Mouse (Mus musculus): ENCODE data around the gene Slc23a4. TPM values are rescaled to one million over a fixed set of nuclear protein-coding genes. Genes with fewer than 3 reads are reported as not detected.
A peak's percentile ranks its signal among the peaks of the same experiment; 100 is the strongest.

Gene Slc23a4
- polyA plus RNA-seq (2012; rRNA removed) = 0.84 and 1.4 TPM in 2 replicates

GRCm38 (mm10) chr6:34988081-34988761 is at the start of gene Slc23a4:
Gene Slc23a4 (minus strand): TSS chr6:34988404.
- no peak for DNase-seq (ENCODE audit: extremely low spot score in 1 of 2, low spot score in 1 of 2)

- DNase-seq (ENCODE audit: extremely low spot score in 1 of 2, low spot score in 1 of 2) = no peak
Observed at GRCm38 (mm10) chr6:35033341-35033740, 45.1 kb upstream of the Slc23a4 start.

GRCm38 (mm10) chr6:35032704-35033103 is 44.5 kb upstream of the Slc23a4 start:
- no peak for DNase-seq (ENCODE audit: extremely low spot score in 1 of 2, low spot score in 1 of 2)

- no peak for DNase-seq (ENCODE audit: extremely low spot score in 1 of 2, low spot score in 1 of 2)
Observed at GRCm38 (mm10) chr6:35030811-35031210, 42.6 kb upstream of the Slc23a4 start.

GRCm38 (mm10) chr6:35030226-35030625 is 42.0 kb upstream of the Slc23a4 start:
- no peak for DNase-seq (ENCODE audit: extremely low spot score in 1 of 2, low spot score in 1 of 2)

- DNase-seq (ENCODE audit: extremely low spot score in 1 of 2, low spot score in 1 of 2) = no peak
Observed at GRCm38 (mm10) chr6:35028023-35028422, 39.8 kb upstream of the Slc23a4 start.

GRCm38 (mm10) chr6:35027257-35027656 is 39.1 kb upstream of the Slc23a4 start:
- no peak for DNase-seq (ENCODE audit: extremely low spot score in 1 of 2, low spot score in 1 of 2)

GRCm38 (mm10) chr6:35016624-35017023 is 28.4 kb upstream of the Slc23a4 start:
- DNase-seq (ENCODE audit: extremely low spot score in 1 of 2, low spot score in 1 of 2) = no peak

- DNase-seq (ENCODE audit: extremely low spot score in 1 of 2, low spot score in 1 of 2) = no peak
Observed at GRCm38 (mm10) chr6:35011953-35012352, 23.7 kb upstream of the Slc23a4 start.

- DNase-seq (ENCODE audit: extremely low spot score in 1 of 2, low spot score in 1 of 2) = no peak
Observed at GRCm38 (mm10) chr6:35010705-35011104, 22.5 kb upstream of the Slc23a4 start.

GRCm38 (mm10) chr6:35002261-35002669 is 14.1 kb upstream of the Slc23a4 start:
- peak; percentile 51 to 81 for DNase-seq (ENCODE audit: extremely low spot score in 1 of 2, low spot score in 1 of 2)

- DNase-seq (ENCODE audit: extremely low spot score in 1 of 2, low spot score in 1 of 2) = peak in 1 of 2 experiments; percentile 76
Observed at GRCm38 (mm10) chr6:34999101-34999500, 10.9 kb upstream of the Slc23a4 start.

GRCm38 (mm10) chr6:34996496-34996895 is 8.3 kb upstream of the Slc23a4 start:
- no peak for DNase-seq (ENCODE audit: extremely low spot score in 1 of 2, low spot score in 1 of 2)

GRCm38 (mm10) chr6:34995265-34995681 is 7.1 kb upstream of the Slc23a4 start:
- peak; percentile 36 to 87 for DNase-seq (ENCODE audit: extremely low spot score in 1 of 2, low spot score in 1 of 2)

GRCm38 (mm10) chr6:34994692-34995091 is 6.5 kb upstream of the Slc23a4 start:
- no peak for DNase-seq (ENCODE audit: extremely low spot score in 1 of 2, low spot score in 1 of 2)

- no peak for DNase-seq (ENCODE audit: extremely low spot score in 1 of 2, low spot score in 1 of 2)
Observed at GRCm38 (mm10) chr6:34989263-34989662, 1.1 kb upstream of the Slc23a4 start.

GRCm38 (mm10) chr6:34987085-34987645 is 1.0 kb downstream of the Slc23a4 start:
- no peak for DNase-seq (ENCODE audit: extremely low spot score in 1 of 2, low spot score in 1 of 2)

- DNase-seq (ENCODE audit: extremely low spot score in 1 of 2, low spot score in 1 of 2) = no peak
Observed at GRCm38 (mm10) chr6:34980661-34981060, 7.5 kb downstream of the Slc23a4 start.

- no peak for DNase-seq (ENCODE audit: extremely low spot score in 1 of 2, low spot score in 1 of 2)
Observed at GRCm38 (mm10) chr6:34979291-34979690, 8.9 kb downstream of the Slc23a4 start.

- no peak for DNase-seq (ENCODE audit: extremely low spot score in 1 of 2, low spot score in 1 of 2)
Observed at GRCm38 (mm10) chr6:34971181-34971580, 17.0 kb downstream of the Slc23a4 start.

- DNase-seq (ENCODE audit: extremely low spot score in 1 of 2, low spot score in 1 of 2) = no peak
Observed at GRCm38 (mm10) chr6:34965819-34966539, 22.2 kb downstream of the Slc23a4 start.

- DNase-seq (ENCODE audit: extremely low spot score in 1 of 2, low spot score in 1 of 2) = no peak
Observed at GRCm38 (mm10) chr6:34964550-34964949, 23.7 kb downstream of the Slc23a4 start.
